Mouse (Mus musculus) C2C12 (cell line): Measurements from ENCODE around the gene Naa80.

ENCODE experiments used
- CTCF ChIP-seq: IDR thresholded peaks from one replicate; pipeline ENCODE4 v1.5.1; 2011; ENCODE audit not compliant: control insufficient read depth, insufficient read depth, insufficient read length
- FOSL1 ChIP-seq: IDR thresholded peaks from one replicate; pipeline ENCODE4 v1.8.0; 2011; ENCODE audit warnings: mild to moderate bottlenecking, low read length; ENCODE audit not compliant: poor library complexity, insufficient read depth, severe bottlenecking
- MYOD1 ChIP-seq: IDR thresholded peaks from one replicate; pipeline ENCODE4 v1.6.1; 2011; ENCODE audit warnings: low read depth; ENCODE audit not compliant: control insufficient read depth, insufficient read length
- MYOG ChIP-seq: IDR thresholded peaks from one replicate; pipeline ENCODE4 v1.6.1; 2011; ENCODE audit not compliant: control insufficient read depth, insufficient read length; ENCODE audit errors: extremely low read depth
- USF1 ChIP-seq: IDR thresholded peaks from one replicate; pipeline ENCODE4 v1.6.1; 2011; ENCODE audit warnings: low read depth, mild to moderate bottlenecking, control low read depth, moderate library complexity

- no peak for TF ChIP-seq CTCF
- TF ChIP-seq MYOG = no peak
- TF ChIP-seq MYOD1 = no peak
- TF ChIP-seq USF1 = no peak
- TF ChIP-seq FOSL1 = no peak
Observed at GRCm38 (mm10) chr9:107599433-107599832, 20.7 kb downstream of the Naa80 start.
